In genomic region chr14:101882966-101883365, GRCm38 (mm10) we compare ENCODE assay signal across 11 mouse cellular contexts.
DNase-seq lines count a peak whose midpoint lies in the region; ATAC-seq and TF ChIP-seq lines count a peak whose summit lies in the region.
"Had no signal": no experiment of that assay in that cellular context is flagged by ENCODE, and none has a peak within 500 bp of the region (broad histone marks: within the 10 kb centered on the region; RNA-seq: fewer than 3 reads in every experiment).

No protein-coding gene starts in this region.

- H3K4me3 ChIP-seq in kidney, postnatal 0 days (replicated peaks; ENCODE audit: low read depth, low read length): no peak overlapping the region
- no peak overlapping the region for H3K4me3 ChIP-seq in kidney, embryonic 14.5 days (ENCODE audit: low read length)
- H3K4me3 ChIP-seq in limb, embryonic 11.5 days (ENCODE audit: low read depth, low read length): no peak overlapping the region
- H3K4me3 ChIP-seq: erythroblast, embryonic 14.5 days; midbrain, embryonic 13.5 days had no signal

- H3K27ac ChIP-seq in kidney, postnatal 0 days: no peak overlapping the region
- H3K27ac ChIP-seq in kidney, embryonic 14.5 days (ENCODE audit: low read depth, low read length): no peak overlapping the region
- no peak overlapping the region for H3K27ac ChIP-seq in limb, embryonic 11.5 days (replicated peaks; ENCODE audit: low read depth, low read length)
- H3K27ac ChIP-seq: midbrain, embryonic 13.5 days had no signal

- peaks cover 13% of the 10 kb centered on the region for H3K36me3 ChIP-seq in kidney, postnatal 0 days (ENCODE audit: insufficient read depth, low read length)
- no peaks in the 10 kb centered on the region for H3K36me3 ChIP-seq in kidney, embryonic 14.5 days (ENCODE audit: control insufficient read depth, insufficient read depth, low read length)
- no peaks in the 10 kb centered on the region for H3K36me3 ChIP-seq in limb, embryonic 11.5 days (ENCODE audit: control insufficient read depth, insufficient read depth, low read length)
- H3K36me3 ChIP-seq: midbrain, embryonic 13.5 days had no signal

- H3K4me1 ChIP-seq in kidney, postnatal 0 days (replicated peaks; ENCODE audit: insufficient read depth, low read length): no peaks in the 10 kb centered on the region
- H3K4me1 ChIP-seq in kidney, embryonic 14.5 days (ENCODE audit: control insufficient read depth, insufficient read depth, low read length): no peaks in the 10 kb centered on the region
- H3K4me1 ChIP-seq in limb, embryonic 11.5 days (ENCODE audit: control insufficient read depth, insufficient read depth, low read length): no peaks in the 10 kb centered on the region
- H3K4me1 ChIP-seq: midbrain, embryonic 13.5 days had no signal

- H3K9ac ChIP-seq in kidney, postnatal 0 days (ENCODE audit: low read depth, low read length): no peak overlapping the region
- H3K9ac ChIP-seq in kidney, embryonic 14.5 days (ENCODE audit: low read depth, low read length): no peak overlapping the region
- H3K9ac ChIP-seq in limb, embryonic 11.5 days (ENCODE audit: low read length): no peak overlapping the region
- H3K9ac ChIP-seq: midbrain, embryonic 13.5 days had no signal

- WGBS in kidney, postnatal 0 days: 18% methylated on average over 5 of the region's 5 CpGs
- WGBS in kidney, embryonic 14.5 days: 15% methylated on average over 5 of the region's 5 CpGs
- 20% methylated on average over 5 of the region's 5 CpGs for WGBS in limb, embryonic 11.5 days

- ATAC-seq in kidney, postnatal 0 days (replicated peaks; ENCODE audit: low FRiP score, low read depth): no peak
- no peak for ATAC-seq in kidney, embryonic 14.5 days (ENCODE audit: low FRiP score, low TSS enrichment)
- peak; percentile 80 for ATAC-seq in common myeloid progenitor, adult 5-6 weeks (replicated peaks; ENCODE audit: low read depth, poor library complexity, severe bottlenecking)
- ATAC-seq in limb, embryonic 11.5 days (ENCODE audit: insufficient number of reproducible peaks, low FRiP score, low TSS enrichment, low read depth): peak; percentile 65
- ATAC-seq: midbrain, embryonic 13.5 days had no signal

- peak; percentile 12 for DNase-seq in kidney, postnatal 0 days (ENCODE audit: low spot score)
- peak; percentile 59 for DNase-seq in limb, embryonic 11.5 days (ENCODE audit: low spot score)
- peak; percentile 23 for DNase-seq in ovary, postnatal 36 days (ENCODE audit: low spot score)
- no peak for DNase-seq in cerebellum, postnatal 10 days
- no peak for DNase-seq in frontal cortex, adult 2 months (ENCODE audit: extremely low spot score in 1 of 2, low spot score in 1 of 2)
- no peak for DNase-seq in layer of hippocampus, adult 9-10 months (ENCODE audit: low spot score)
- DNase-seq: layer of hippocampus, postnatal 36 days had no signal

- H3K9me3 ChIP-seq in kidney, postnatal 0 days (replicated peaks; ENCODE audit: low read length): no peaks in the 10 kb centered on the region
- H3K9me3 ChIP-seq in kidney, embryonic 14.5 days (ENCODE audit: control insufficient read depth, low read length): no peaks in the 10 kb centered on the region
- H3K9me3 ChIP-seq in limb, embryonic 11.5 days (ENCODE audit: control insufficient read depth, low read length): no peaks in the 10 kb centered on the region
- H3K9me3 ChIP-seq: midbrain, embryonic 13.5 days had no signal

- H3K27me3 ChIP-seq in kidney, postnatal 0 days (ENCODE audit: insufficient read depth, low read length): no peaks in the 10 kb centered on the region
- no peaks in the 10 kb centered on the region for H3K27me3 ChIP-seq in kidney, embryonic 14.5 days (ENCODE audit: control insufficient read depth, insufficient read depth, low read length)
- H3K27me3 ChIP-seq in limb, embryonic 11.5 days (ENCODE audit: control insufficient read depth, insufficient read depth, low read length): no peaks in the 10 kb centered on the region
- H3K27me3 ChIP-seq: midbrain, embryonic 13.5 days had no signal

- no peak overlapping the region for H3K4me2 ChIP-seq in kidney, postnatal 0 days (ENCODE audit: low read length)
- no peak overlapping the region for H3K4me2 ChIP-seq in kidney, embryonic 14.5 days (replicated peaks; ENCODE audit: low read depth, low read length)
- H3K4me2 ChIP-seq in limb, embryonic 11.5 days (ENCODE audit: low read depth, severe bottlenecking): no peak overlapping the region
- H3K4me2 ChIP-seq: midbrain, embryonic 13.5 days had no signal

- no peak for TF ChIP-seq CTCF in kidney, postnatal 0 days (IDR thresholded peaks at IDR 0.05; ENCODE audit: low read depth)

Comparison
In these comparisons a context has a peak if more than half of its experiments do, and no peak if none do; other contexts are left out.
1. ATAC-seq: peak in common myeloid progenitor, adult 5-6 weeks (single experiment) and limb, embryonic 11.5 days (single experiment); none in kidney, postnatal 0 days (single experiment) and kidney, embryonic 14.5 days (single experiment).
2. DNase-seq: peak in kidney, postnatal 0 days (single experiment), limb, embryonic 11.5 days (single experiment) and ovary, postnatal 36 days (single experiment); none in cerebellum, postnatal 10 days (0 of 2), frontal cortex, adult 2 months (0 of 2) and layer of hippocampus, adult 9-10 months (single experiment).